Mouse (Mus musculus): ENCODE results near the gene Polr2h.
"Not testable (repeated sequence)": the region's sequence is repeated elsewhere in the genome, so short reads cannot be mapped to it uniquely, and the experiment has no call there.

Gene Polr2h

DNA sequence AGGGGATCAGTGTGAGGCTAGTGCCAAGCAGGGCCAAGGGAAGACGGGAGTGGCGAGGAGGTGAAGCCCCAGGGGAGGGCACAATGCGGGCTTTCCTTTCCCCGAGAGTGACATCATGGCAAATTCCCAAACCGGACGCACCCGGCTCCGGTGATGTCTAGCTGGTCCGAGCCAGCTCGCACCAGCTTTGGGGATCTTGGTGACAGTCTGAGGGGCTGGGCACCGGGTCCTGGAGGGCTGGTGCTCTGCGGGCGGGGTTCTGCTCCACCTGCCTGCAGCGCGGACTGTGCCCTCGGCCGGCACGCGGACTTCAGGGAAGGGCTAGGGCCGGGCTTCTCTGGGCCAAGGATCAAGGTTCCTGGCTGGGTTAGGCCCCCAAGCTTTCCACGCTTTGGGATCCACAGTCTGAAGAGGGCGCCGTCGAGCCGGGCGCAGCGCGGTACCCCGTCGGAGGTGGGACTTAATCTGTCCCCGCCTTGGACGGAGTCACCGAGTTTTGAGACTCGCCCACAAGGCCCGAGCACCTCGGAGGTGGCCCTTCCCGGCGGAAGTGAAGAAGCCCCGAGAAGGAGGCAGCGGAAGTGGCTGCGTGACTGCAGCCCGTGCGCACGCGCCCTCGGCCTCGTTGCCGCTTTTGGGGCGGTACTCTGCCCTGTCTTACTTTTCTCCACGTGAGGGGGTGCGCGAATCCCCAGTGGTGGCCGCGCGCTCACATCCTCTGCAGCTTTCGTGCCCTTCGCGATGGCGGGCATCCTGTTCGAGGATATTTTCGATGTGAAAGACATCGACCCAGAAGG lies at the start of gene Polr2h, which contains the start of gene Clcn2:
Polr2h (plus strand) TSS at position 485 of the 797 bp plus-strand sequence.
Clcn2 (minus strand) TSS at position 566 of the 797 bp plus-strand sequence.
- peak; percentile 97 to 99 for DNase-seq (ENCODE audit: low read depth in 2 of 2, low spot score in 2 of 2)

DNA sequence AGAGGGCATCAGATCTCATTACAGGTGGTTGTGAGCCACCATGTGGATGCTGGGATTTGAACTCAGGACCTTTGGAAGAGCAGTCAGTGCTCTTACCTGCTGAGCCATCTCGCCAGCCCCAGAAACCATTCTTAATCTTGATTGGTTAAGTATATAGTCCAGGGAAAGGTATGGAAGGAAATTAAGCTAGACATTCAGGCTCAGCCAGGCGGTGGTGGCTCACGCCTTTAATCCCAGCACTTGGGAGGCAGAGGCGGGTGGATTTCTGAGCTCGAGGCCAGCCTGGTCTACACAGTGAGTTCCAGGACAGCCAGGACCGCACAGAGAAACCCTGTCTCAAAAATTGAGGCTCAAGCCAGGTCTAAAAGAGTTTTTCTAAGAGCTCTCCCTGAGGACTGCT lies 49.5 kb upstream of the Polr2h start, which contains the start of gene Eif4g1:
Eif4g1 (plus strand) TSS at position 301 of the 400 bp plus-strand sequence.
- not testable (repeated sequence) for DNase-seq (ENCODE audit: low read depth in 2 of 2, low spot score in 2 of 2)

DNA sequence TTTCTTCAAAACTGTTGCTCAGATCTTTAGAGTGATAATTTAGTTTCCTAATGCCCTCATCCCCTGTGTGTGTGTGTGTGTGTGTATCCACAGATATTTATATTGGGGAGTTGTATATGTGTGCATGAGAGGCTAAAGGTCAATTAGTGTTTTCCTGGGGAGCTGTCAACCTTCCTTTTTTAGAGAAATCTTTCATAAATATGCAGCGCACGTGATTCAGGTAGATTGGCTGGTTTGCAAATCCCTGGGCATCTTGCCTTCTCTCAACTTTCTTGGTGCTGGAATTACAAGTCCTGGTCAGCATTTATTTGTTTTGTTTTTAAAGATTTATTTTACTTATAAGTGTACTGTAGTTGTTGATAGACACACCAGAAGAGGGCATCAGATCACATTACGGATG lies 47.2 kb upstream of the Polr2h start:
- no peak for DNase-seq (ENCODE audit: low read depth in 2 of 2, low spot score in 2 of 2)

DNA sequence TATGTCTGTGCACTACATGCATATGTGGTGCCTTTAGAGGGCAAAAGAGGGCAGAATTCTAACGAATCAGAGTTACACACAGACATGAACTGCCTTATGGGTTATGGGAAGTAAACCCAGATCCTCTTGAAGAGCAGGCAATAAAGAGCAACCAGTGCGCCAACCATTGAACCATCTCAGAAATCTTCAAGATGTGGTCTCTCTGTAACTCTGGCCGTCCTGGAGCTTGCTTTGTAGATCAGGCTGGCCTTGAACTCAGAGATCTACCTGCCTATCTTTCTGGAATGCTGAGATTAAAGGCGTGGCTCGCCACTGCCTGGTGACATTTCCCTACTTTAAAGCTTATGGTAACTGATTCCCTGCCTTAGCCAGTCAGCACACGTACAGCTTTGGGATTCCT lies 45.6 kb upstream of the Polr2h start:
- DNase-seq (ENCODE audit: low read depth in 2 of 2, low spot score in 2 of 2), result no peak

DNA sequence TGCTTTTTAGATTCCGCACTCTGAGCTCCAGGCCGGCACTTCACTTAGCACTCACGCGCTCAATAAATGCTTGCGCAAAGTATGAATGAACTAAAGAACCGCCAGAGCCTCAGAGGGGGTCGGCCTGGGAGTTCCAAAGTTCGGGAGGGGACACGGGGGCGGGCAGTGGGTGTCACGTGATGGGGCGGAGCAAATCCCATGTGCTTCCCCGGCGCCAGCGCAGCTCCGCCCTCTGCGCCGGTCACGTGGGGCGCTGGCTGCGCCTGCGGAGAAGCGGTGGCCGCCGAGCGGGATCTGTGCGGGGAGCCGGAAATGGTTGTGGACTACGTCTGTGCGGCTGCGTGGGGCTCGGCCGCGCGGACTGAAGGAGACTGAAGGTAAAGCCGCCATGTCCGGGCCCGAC lies 45.0 kb upstream of the Polr2h start:
- peak; percentile 91 to 92 for DNase-seq (ENCODE audit: low read depth in 2 of 2, low spot score in 2 of 2)

DNA sequence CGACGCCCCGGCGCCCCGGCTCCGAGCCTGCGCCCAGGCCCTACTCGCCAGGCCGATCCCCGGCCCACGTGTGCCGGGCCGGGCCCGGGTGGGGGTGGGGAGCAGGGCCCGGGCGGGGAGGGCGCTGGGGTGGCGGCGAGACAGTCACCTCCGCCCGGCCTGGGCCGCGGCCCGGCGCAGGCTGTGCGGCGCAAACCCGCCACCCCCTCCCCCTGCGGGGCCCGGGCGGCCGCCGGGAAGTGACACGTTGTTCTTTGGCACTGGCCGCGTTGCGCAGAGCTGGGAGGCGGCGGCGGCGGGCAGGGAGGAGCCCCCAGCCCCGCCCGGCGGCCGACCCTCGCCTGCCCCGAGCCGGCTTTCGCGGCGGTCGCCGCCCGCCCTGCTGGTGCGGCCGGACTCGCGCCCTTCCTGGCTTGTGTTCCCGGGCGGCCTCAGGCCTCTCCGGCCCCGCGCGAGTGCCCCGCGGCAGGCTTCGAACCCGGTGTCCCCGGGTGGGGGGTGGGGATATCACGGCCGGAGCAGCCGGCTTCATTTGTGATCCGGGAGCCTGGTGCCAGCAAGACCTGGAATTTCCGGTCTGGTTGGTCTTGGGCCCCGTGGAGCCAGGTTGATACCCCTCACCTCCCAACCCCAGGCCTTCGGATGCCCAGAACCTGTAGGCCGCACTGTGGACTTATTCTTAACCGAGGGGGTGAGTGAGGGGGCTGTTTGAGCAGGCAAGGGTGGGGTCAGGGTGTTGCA lies 44.3 kb upstream of the Polr2h start:
- peak; percentile 22 to 42 for DNase-seq (ENCODE audit: low read depth in 2 of 2, low spot score in 2 of 2)

DNA sequence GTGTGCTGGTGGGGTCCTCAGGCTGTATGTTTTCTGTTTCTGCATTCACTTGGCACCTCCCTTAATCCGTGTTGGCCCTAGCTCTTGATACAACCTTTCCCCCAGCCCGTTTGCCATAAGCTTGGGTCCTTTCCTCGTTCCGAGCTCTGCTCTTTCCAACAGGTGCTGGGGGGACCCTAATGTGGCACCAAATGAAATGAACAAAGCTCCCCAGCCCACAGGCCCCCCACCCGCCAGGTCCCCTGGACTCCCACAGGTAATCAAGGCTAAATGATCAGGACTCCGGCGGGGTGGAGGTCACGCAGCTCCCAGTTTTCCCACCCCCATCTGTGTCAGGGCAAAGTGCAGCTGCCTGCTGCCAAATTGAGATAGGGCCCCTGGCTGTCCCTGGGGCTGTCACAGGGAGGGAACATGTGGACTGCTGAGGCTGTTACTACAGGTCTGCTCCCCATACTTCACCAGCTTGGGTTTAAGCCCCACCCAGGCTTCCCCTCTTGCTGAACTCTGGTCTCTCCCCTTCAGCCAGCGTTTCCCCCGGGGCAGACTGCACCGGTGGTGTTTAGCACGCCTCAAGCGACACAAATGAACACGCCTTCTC lies 43.7 kb upstream of the Polr2h start:
- DNase-seq (ENCODE audit: low read depth in 2 of 2, low spot score in 2 of 2), result peak in 1 of 2 experiments; percentile 19

DNA sequence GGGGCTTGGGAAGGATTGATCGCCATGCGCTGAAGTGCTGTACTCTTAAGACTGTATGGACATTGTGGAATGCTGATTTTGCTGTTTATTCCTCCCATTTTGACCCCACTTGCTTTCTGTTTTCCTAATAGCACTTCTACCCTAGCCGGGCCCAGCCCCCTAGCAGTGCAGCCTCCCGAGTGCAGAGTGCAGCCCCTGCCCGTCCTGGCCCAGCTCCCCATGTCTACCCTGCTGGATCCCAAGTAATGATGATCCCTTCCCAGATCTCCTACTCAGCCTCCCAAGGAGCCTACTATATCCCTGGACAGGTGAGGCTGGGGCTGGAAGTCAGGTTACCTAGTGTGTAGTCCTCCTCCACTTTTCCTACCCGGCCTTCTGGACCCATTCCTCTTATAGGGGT lies 42.3 kb upstream of the Polr2h start:
- no peak for DNase-seq (ENCODE audit: low read depth in 2 of 2, low spot score in 2 of 2)

DNA sequence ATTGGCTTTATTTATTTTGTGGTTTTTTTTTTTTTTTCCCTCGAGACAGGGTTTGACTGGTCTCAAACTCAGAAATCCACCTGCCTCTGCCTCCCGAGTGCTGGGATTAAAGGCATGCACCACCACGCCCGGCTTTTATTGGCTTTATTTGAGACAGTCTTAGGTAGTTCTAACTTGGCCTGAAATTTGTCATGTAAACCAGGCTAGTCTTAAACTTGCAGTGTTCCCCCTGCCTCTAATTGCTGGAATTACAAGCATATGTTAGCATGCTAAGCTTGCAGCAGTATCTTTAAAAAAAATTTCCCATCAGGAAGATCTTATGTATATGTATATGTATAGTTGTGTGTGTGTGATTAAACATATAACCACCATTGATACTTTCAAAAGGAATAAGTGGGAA lies 40.8 kb upstream of the Polr2h start:
- no peak for DNase-seq (ENCODE audit: low read depth in 2 of 2, low spot score in 2 of 2)

DNA sequence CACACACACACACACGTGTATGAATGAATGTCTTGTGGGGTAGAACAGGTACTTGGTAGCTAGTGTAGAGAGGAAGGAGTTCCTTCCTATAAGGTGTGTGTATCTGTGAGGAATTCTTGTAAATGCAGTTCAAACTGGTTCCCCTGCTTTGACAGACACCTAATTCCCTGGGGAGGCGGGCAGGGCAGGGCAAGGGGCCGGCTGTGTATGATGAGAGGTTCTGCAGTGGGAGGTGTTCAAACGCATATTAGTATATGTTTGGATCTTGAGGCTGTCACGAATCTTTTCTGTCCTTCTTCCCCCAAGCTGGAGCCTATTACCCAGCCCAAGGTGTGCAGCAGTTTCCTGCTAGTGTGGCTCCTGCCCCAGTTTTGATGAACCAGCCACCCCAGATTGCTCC lies 40.1 kb upstream of the Polr2h start:
- no peak for DNase-seq (ENCODE audit: low read depth in 2 of 2, low spot score in 2 of 2)

DNA sequence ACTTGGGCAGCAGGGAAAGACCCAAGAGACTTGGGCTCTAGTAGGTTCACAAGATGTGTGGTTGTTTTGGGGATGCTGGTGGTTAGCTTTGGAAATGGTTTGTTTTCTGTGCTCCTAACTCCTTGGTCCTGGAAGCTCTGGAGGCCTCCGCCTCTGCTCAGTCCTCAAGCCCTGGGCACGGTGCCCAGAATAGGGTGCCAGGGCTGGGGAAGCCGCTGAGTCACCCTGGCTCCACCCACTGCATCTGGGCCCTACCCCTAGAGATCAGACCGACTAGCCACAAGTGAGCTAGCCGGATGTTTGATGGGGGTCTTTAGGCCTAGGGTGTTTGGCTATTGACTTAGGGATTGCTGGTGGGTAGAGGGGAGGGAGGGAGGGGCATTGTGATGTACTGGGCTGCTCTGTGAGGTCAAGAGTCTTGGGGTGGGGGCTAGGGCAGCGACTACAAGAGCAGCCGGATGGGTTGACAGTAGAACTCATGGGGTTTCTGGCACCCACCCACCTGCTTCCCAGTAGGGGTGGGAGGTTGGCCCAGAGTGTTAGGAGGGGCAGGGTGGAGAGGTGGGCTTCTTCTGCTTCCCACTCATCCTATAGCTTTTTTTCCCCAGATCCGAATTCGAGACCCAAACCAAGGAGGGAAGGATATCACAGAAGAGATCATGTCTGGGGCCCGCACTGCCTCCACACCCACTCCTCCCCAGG lies 39.3 kb upstream of the Polr2h start:
- no peak for DNase-seq (ENCODE audit: low read depth in 2 of 2, low spot score in 2 of 2)

DNA sequence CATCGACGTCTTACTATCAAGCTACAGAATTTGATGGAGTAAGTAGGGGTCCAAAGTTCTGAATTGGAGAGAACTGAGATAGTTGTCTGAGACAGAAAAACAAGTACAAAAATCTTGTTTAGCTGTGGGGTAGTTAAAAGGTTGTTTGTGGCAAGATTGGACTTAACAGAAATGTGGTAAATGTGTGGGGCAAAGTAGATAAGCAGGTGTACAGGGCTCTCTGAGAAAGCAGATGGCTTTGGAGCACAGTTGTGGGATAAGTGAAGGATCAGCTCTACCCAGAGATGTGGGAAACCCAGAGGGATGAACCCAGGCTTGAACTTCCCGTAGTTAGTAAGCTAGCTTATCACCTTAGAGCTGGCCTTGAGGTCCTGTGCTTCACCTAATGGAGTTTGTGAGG lies 26.7 kb upstream of the Polr2h start:
- DNase-seq (ENCODE audit: low read depth in 2 of 2, low spot score in 2 of 2), result no peak

DNA sequence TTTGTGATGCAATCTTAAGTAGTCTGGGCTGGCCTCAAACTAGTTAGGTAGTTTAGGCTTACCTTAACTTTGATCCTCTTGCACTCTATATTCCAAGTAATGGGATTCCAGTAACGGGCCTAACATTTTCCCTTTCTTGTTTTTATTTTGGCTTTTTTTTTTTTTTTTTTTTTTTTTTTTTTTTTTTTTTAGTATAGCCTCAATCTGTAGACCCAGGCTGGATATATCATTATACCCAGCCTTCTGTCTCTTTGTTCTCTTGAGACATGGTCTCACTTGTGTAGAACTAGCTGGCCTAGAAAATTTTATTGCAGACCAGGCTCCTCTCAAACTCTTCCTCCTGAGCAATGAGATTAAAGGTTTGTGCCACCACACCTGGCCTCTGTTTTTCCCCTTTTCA lies 25.8 kb upstream of the Polr2h start:
- no peak for DNase-seq (ENCODE audit: low read depth in 2 of 2, low spot score in 2 of 2)

DNA sequence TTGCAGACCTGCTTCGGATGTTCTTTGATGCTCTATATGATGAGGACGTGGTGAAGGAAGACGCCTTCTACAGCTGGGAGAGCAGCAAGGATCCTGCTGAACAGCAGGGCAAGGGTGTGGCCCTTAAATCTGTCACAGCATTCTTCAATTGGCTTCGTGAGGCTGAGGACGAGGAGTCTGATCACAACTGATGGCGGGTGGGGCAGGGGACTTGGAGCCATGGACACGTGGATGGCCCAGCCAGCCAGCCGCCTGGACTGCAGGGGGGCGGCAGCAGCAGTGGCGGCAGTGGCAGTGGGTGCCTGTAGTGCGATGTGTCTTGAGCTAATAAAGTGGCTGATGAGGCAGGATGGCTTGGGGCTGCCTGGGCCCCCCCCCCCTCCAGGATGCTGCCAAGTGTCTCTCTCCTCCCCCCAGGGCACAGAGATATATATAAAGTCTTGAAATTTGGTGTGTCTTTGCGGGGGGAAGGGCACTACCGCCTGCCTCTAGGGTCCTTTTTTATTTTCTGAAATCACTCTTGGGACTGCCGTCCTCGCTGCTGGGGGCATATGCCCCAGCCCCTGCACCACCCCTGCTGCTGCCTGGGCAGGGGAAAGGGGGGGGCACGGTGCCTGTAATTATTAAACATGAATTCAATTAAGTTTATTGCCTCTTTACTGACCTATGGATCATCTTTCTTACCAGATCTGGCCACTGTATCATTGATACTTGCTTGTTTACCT lies 25.1 kb upstream of the Polr2h start:
- DNase-seq (ENCODE audit: low read depth in 2 of 2, low spot score in 2 of 2), result no peak

DNA sequence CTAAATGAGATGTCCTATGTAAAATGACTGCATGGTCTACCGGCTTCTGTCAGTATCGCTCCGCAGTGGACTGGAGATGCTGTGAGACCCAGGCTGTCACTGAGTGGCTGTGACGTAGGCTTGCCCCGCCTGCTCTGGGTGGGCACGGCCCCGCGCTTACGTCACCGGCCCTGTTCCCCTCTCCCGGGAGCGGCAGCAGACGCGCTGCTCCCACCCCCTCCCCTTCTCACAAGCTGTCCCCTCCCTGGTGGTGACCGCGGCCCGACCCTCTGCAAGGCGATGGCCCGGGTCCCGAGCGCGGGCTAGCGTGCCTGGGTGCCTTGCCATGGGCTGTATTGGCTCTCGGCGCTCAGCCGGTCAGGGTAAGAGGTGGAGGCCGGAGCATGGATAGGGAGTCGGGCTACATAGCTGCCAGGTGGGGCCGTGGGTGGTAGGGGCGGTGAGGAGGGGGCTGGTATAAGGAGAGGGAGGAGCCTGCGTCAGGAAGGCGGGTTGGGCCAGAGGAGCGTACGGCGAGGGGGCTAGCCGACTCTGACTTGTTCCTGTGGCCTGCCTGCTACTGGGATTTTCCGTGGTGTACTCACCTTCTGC lies 24.3 kb upstream of the Polr2h start, which contains the start of gene Fam131a:
Fam131a (plus strand) TSS at position 131 of the 591 bp plus-strand sequence.
- DNase-seq (ENCODE audit: low read depth in 2 of 2, low spot score in 2 of 2), result peak; percentile 37 to 58

DNA sequence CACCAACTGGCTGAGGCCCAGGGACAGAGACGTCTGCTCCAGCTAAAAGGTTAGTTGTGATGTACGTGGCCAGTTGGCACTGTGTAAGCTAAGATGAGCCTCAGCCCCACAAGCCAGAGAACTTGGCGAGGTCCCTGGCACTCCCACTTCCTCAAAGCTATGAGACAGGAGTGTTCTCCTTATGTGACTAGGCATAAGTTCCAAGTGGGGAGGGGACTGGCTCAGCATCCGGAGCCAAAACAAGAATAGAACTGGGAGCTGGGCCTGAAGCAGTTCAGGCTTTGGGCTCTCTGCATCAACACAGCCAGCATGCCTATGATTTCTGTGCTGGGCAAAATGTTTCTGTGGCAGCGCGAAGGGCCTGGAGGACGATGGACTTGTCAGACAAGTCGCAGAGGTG lies 22.7 kb upstream of the Polr2h start:
- no peak for DNase-seq (ENCODE audit: low read depth in 2 of 2, low spot score in 2 of 2)

DNA sequence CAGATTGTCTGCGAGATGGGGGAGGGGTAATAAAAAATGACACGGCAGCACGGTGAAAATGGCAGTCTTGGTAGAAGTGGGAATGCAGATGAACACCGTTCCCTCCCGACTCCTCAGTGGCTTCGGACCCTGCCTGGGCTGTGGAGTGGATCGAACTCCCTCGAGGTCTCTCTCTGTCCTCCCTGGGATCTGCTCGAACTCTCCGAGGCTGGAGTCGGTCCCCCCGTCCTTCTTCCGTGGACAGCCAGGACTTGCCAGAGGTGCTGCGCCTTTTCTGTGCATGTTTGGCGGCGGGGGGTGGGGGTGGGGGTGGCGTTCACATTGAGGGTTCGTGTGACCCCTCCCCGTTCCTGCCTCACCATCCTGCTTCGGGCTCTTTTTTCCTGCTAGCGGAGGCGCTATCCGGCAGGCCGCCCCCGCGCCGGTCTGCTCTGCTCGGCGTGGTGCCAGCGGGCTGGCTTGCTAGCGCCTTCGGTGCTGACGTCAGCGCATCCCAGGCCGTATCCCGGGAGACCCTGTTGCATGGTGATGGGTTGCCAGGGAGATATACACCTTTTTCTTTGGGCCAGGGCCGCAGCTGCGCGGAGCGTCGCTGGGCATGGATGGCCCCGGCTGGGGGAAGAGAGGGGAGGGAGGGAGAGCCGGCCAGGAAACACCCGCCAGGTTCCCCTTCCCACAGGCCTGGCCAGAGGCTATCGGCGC lies 21.7 kb upstream of the Polr2h start:
- no peak for DNase-seq (ENCODE audit: low read depth in 2 of 2, low spot score in 2 of 2)

DNA sequence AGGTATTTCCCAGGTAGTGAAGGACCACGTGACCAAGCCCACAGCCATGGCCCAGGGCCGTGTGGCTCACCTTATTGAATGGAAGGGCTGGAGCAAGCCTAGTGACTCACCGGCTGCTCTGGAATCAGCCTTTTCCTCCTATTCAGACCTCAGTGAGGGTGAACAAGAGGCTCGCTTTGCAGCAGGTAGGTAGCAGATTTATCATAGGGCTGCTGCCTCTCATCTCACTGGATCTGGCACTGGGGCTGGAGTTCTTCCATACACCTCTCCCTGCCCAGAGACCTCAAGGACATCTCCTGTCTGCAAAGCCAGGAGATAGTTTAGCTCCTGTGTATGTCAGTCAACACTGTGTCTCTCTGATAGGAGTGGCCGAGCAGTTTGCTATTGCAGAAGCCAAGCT lies 18.2 kb upstream of the Polr2h start:
- no peak for DNase-seq (ENCODE audit: low read depth in 2 of 2, low spot score in 2 of 2)

DNA sequence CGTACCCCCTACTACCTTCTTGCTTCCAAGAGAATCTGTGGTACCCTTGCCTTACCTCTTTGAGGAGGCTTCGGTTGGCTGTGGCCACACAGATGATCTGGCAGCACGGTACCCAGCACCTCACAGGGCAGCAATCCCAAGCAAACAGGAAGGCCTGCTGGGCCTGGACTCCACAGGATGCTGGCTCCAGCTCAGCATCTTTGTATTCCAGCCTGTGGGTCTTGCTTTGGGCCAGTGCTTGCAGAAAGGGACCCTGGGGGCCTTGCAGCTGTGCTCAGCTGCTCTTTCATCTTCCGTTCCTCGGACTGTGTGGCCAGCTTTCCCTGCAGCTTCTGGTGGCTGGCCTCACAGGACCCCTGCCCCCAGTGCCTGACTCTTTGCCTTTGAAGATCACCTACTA lies 17.4 kb upstream of the Polr2h start:
- no peak for DNase-seq (ENCODE audit: low read depth in 2 of 2, low spot score in 2 of 2)

DNA sequence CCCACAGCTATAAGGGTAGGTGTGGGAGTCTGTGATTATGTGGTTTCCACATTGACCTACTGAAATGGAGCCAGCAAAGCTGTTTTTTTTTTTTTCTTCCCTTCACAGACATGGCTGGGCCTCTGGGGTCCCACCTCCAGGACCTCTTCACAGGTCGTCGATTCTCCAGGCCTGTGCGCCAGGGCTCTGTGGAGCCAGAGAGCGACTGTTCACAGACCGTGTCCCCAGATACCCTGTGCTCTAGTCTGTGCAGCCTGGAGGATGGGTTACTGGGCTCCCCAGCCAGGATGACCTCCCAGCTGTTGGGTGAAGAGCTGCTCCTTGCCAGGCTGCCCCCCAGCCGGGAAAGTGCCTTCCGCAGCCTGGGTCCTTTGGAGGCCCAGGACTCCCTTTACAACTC lies 16.1 kb upstream of the Polr2h start:
- no peak for DNase-seq (ENCODE audit: low read depth in 2 of 2, low spot score in 2 of 2)
